Mouse (Mus musculus) cortical plate, adult 2 months (tissue): ENCODE data around the gene Slc4a11.

Source experiments
- CTCF ChIP-seq: fragments of 200-500 bp; IDR thresholded peaks from 2 replicates; pipeline ENCODE4 v1.5.1; 2011; ENCODE audit warnings: mild to moderate bottlenecking, control low read depth, low read length; ENCODE audit not compliant: insufficient read depth; ENCODE audit errors: extremely low read depth
- POLR2A ChIP-seq: fragments of 200-500 bp; IDR thresholded peaks from 2 replicates; pipeline ENCODE4 v1.6.1; 2011; ENCODE audit warnings: mild to moderate bottlenecking, low read length, control low read depth; ENCODE audit not compliant: insufficient read depth; ENCODE audit errors: extremely low read depth

DNA sequence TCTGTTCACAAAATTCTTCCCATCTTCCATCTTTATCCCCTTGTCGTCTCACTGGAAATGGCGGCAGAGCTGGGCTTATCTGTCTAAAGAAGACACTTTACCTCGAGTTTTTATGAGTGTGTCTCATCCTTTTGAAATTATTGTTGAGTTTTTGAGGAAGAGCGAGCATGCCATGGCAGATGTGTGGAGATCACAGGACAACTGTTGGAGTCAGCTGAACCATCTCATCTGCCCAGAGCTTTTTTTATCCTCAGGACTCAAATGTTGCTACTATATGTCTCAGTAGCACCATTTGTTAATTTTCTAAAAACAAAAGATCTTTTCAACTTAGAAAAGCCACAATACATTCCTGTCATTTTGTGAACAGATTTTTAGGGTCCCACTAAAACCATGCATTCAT, 52.1 kb downstream of the Slc4a11 start:
- TF ChIP-seq CTCF (no peak), POLR2A (no peak)
